Mouse (Mus musculus): ENCODE results near the gene Selenbp1.

DNA sequence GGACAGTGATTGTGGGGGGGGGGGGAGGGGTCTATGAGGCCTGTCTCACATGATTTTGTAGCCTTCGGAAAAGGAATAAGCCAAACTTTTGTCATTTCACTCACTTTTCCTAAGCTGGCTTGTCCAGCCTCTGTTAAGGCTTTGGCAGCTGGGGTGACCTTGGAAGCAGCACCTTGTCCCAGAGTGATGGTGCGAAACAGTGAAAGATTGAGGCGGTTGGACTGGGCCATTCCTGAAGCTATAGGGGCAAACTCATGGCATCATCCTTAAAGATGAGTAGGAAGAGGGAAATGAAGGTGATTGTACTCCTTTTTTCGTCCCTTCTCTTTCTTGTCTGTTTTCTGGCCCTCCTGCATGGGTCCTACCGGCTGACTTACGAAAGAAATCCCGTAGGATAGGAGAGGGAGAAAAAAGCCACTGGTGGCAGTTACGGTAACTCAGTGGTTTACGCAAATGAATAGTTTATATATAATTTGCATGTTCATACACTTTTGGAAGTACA is 41.2 kb downstream of the Selenbp1 start:
- TF ChIP-seq CTCF (conservative IDR thresholded peaks at IDR 0.05 in 1 of 2, IDR thresholded peaks at IDR 0.05 in 1 of 2; ENCODE audit: low read depth in 2 of 2, low read length in 2 of 2) (no peak), TCF12 (IDR thresholded peaks at IDR 0.05; ENCODE audit: low read depth, low read length) (no peak), NELFE (IDR thresholded peaks at IDR 0.05; ENCODE audit: low read depth, low read length) (0 out of 2 replicates have a peak, but pooled peaks have one; percentile 69), IRF4 (IDR thresholded peaks at IDR 0.05; ENCODE audit: low read depth, low read length) (no peak), SIN3A (IDR thresholded peaks at IDR 0.05; ENCODE audit: low read length) (no peak; the same call in 1 of the 2 replicates), MAX (IDR thresholded peaks at IDR 0.05; ENCODE audit: low read length) (no peak), EP300 (IDR thresholded peaks at IDR 0.05; ENCODE audit: low read length) (no peak), NRF1 (IDR thresholded peaks at IDR 0.05; ENCODE audit: low read depth, low read length) (no peak), USF2 (conservative IDR thresholded peaks at IDR 0.05; ENCODE audit: low read depth, low read length) (no peak), MAFK (IDR thresholded peaks at IDR 0.05; ENCODE audit: insufficient replicate concordance, low read length) (no peak), BHLHE40 (IDR thresholded peaks at IDR 0.05; ENCODE audit: low read depth, low read length) (no peak), POLR2A (IDR thresholded peaks at IDR 0.05; ENCODE audit: low read depth, low read length) (no peak), HCFC1 (IDR thresholded peaks at IDR 0.05; ENCODE audit: low read depth, low read length) (no peak)

Data from CH12.LX (cell line).